Mouse (Mus musculus) liver, postnatal 0 days (tissue): Measurements from ENCODE around the gene Fam168a.

Experiments
- CTCF ChIP-seq: sonication (generic); IDR thresholded peaks from 2 replicates; pipeline ENCODE4 v1.5.1; 2016; ENCODE audit warnings: antibody characterized with exemption, low read depth
- EP300 ChIP-seq: IDR thresholded peaks from 2 replicates; pipeline ENCODE4 v1.6.1; 2016; ENCODE audit warnings: antibody characterized with exemption, low read depth, mild to moderate bottlenecking

DNA sequence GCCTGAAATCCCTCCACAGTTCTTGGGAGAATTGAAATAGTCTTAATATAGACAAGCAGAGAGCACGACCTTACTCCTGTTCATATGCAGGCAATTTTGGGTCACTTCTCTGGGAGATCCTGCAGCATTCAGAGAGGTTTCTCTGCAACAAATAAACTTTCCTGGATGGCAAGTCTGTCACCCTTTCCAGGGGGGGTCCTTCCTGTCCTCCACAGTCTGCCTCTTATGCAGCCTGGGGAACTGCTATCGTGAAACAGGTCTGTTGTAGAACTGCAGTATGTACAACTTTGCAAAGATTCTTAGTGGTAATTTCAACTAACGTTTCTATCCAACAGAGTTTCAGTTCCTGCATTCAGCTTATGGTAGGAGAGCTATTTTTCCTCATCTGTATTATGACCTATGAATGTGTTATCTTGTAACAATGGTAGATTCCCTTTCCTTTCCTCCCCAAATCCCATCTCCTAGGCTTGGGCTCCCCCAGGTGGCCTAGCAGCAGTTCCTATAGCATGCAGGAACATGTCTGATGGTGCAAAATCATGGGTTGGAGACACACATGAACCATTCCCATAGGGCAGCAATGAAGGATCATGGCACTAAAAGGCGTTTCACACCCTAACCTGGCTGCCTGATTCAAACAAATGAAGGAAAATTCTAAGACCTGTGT lies 112.1 kb downstream of the Fam168a start:
- peak; percentile 62 for TF ChIP-seq CTCF
- no peak for TF ChIP-seq EP300
